Comparison of ENCODE assay signal across 15 mouse cellular contexts in genomic region chr7:24608561-24608960, GRCm38 (mm10). TPM values are rescaled to one million over a fixed set of nuclear protein-coding genes. Genes with fewer than 3 reads are reported as not detected.
DNase-seq lines count a peak whose midpoint lies in the region; ATAC-seq and TF ChIP-seq lines count a peak whose summit lies in the region.
"Had no signal": no experiment of that assay in that cellular context is flagged by ENCODE, and none has a peak within 500 bp of the region (broad histone marks: within the 10 kb centered on the region; RNA-seq: fewer than 3 reads in every experiment).

No protein-coding gene starts in this region.

- H3K9ac ChIP-seq in embryonic facial prominence, embryonic 13.5 days, result no peak overlapping the region
- H3K9ac ChIP-seq: neural tube, embryonic 13.5 days had no signal

- H3K27me3 ChIP-seq in embryonic facial prominence, embryonic 13.5 days, result peaks cover 46% of the 10 kb centered on the region
- peaks cover 55% of the 10 kb centered on the region for H3K27me3 ChIP-seq in embryonic facial prominence, embryonic 10.5 days (replicated peaks; ENCODE audit: low read depth, poor library complexity, severe bottlenecking)
- no peaks in the 10 kb centered on the region for H3K27me3 ChIP-seq in myocyte (ENCODE audit: control insufficient read depth, insufficient read depth, insufficient read length)

- no peak overlapping the region for H3K27ac ChIP-seq in embryonic facial prominence, embryonic 13.5 days
- no peak overlapping the region for H3K27ac ChIP-seq in embryonic facial prominence, embryonic 10.5 days (replicated peaks)
- H3K27ac ChIP-seq: midbrain, embryonic 10.5 days; neural tube, embryonic 13.5 days; stomach, postnatal 0 days had no signal

- H3K9me3 ChIP-seq in embryonic facial prominence, embryonic 13.5 days, result no peaks in the 10 kb centered on the region
- no peaks in the 10 kb centered on the region for H3K9me3 ChIP-seq in embryonic facial prominence, embryonic 10.5 days
- H3K9me3 ChIP-seq: neural tube, embryonic 13.5 days had no signal

- no peak for ATAC-seq in embryonic facial prominence, embryonic 13.5 days (ENCODE audit: insufficient number of reproducible peaks, insufficient read depth, low FRiP score, low TSS enrichment, low read depth)

- peaks cover 17% of the 10 kb centered on the region; the same call in 1 of the 2 replicates for H3K36me3 ChIP-seq in embryonic facial prominence, embryonic 13.5 days
- no peaks in the 10 kb centered on the region for H3K36me3 ChIP-seq in embryonic facial prominence, embryonic 10.5 days (replicated peaks)
- H3K36me3 ChIP-seq in myocyte (ENCODE audit: control insufficient read depth, insufficient read depth), result no peaks in the 10 kb centered on the region
- H3K36me3 ChIP-seq: neural tube, embryonic 13.5 days had no signal

- H3K4me3 ChIP-seq in embryonic facial prominence, embryonic 13.5 days, result no peak overlapping the region
- no peak overlapping the region for H3K4me3 ChIP-seq in embryonic facial prominence, embryonic 10.5 days
- peak overlapping the region; percentile 6 for H3K4me3 ChIP-seq in myocyte
- H3K4me3 ChIP-seq: midbrain, embryonic 10.5 days; neural tube, embryonic 13.5 days had no signal

- peaks cover 24% of the 10 kb centered on the region for H3K4me1 ChIP-seq in embryonic facial prominence, embryonic 13.5 days
- peaks cover 26% of the 10 kb centered on the region for H3K4me1 ChIP-seq in embryonic facial prominence, embryonic 10.5 days

- H3K79me2 ChIP-seq in myocyte (ENCODE audit: control insufficient read depth, insufficient read depth), result no peaks in the 10 kb centered on the region

- H3ac ChIP-seq in myocyte (ENCODE audit: control insufficient read depth, insufficient read length), result no peak overlapping the region

- no peak for DNase-seq in embryonic facial prominence, embryonic 10.5 days (ENCODE audit: low spot score)
- peak; percentile 43 to 50 for DNase-seq in spleen, postnatal 36 days (ENCODE audit: low spot score in 2 of 2)
- DNase-seq in spleen, adult 18-20 months, result no peak
- no peak for DNase-seq in lung, postnatal 4 days
- no peak for DNase-seq in gastrocnemius, postnatal 25 days
- DNase-seq in ovary, adult 18-20 months (ENCODE audit: low spot score), result no peak

- H3K4me2 ChIP-seq in embryonic facial prominence, embryonic 13.5 days, result peak overlapping the region; percentile 14; the same call in 1 of the 2 replicates
- H3K4me2 ChIP-seq in myocyte (ENCODE audit: low read depth), result peak overlapping the region; percentile 42
- H3K4me2 ChIP-seq: neural tube, embryonic 13.5 days had no signal

- WGBS in embryonic facial prominence, embryonic 13.5 days, result 67% methylated on average over 8 of the region's 8 CpGs
- WGBS in embryonic facial prominence, embryonic 10.5 days, result 67% methylated on average over 8 of the region's 8 CpGs

- no peak for TF ChIP-seq POLR2A in myocyte (IDR thresholded peaks at IDR 0.05; ENCODE audit: insufficient read length, low read depth)

TF ChIP-seq in myocyte, 11 proteins besides CTCF, POLR2A, EP300 and RAD21:
- no peak for TF ChIP-seq SRF (IDR thresholded peaks at IDR 0.05; ENCODE audit: control insufficient read depth, insufficient read length, low read depth)
- peak in 2 of 3 experiments; percentile 76 to 82 for TF ChIP-seq MYOD1 (IDR thresholded peaks at IDR 0.05; ENCODE audit: control insufficient read depth in 1 of 3, insufficient read length in 2 of 3, low read depth in 2 of 3)
- TF ChIP-seq MYOG (IDR thresholded peaks at IDR 0.05; ENCODE audit: control insufficient read depth in 1 of 3, insufficient read depth in 1 of 3, insufficient read length in 2 of 3, low read depth in 2 of 3), result peak in 1 of 3 experiments; percentile 14

RNA-seq across cellular contexts. Expression of gene Phldb3, which starts 2.0 kb away (rescaled TPM):
- 0.37 and 0.65 TPM in 2 replicates for polyA plus RNA-seq in embryonic facial prominence, embryonic 13.5 days (2015; fragmentation: Nextera tagmentation; extraction: Ambion mirVana)
- 0.10 TPM in 1 of 2 replicates, not detected in the other for polyA plus RNA-seq in embryonic facial prominence, embryonic 10.5 days (2016; fragmentation: Nextera tagmentation; extraction: Ambion mirVana)
- polyA plus RNA-seq in myocyte (2012; fragmentation: generic; extraction: Trizol), result 11.5 TPM
- total RNA-seq in gastrocnemius, postnatal 25 days (2021), result under 1 TPM; 0.59 to 0.70 TPM
- polyA plus RNA-seq: heart, embryonic 14.5 days; hindbrain, embryonic 16.5 days; midbrain, embryonic 10.5 days; neural tube, embryonic 13.5 days had no signal

RNA-seq across cellular contexts. Expression of gene Zfp575, which starts 21.1 kb away (rescaled TPM):
- 7.0 and 7.3 TPM in 2 replicates for polyA plus RNA-seq in embryonic facial prominence, embryonic 13.5 days (2015; fragmentation: Nextera tagmentation; extraction: Ambion mirVana)
- polyA plus RNA-seq in embryonic facial prominence, embryonic 10.5 days (2016; fragmentation: Nextera tagmentation; extraction: Ambion mirVana), result 2.0 and 2.1 TPM in 2 replicates
- 0.12 TPM for polyA plus RNA-seq in myocyte (2012; fragmentation: generic; extraction: Trizol)
- total RNA-seq in gastrocnemius, postnatal 25 days (2021), result under 1 TPM in 1 of 2 experiments, not detected in 1; 0.13 TPM

RNA-seq across cellular contexts. Expression of gene Ethe1, which starts 21.2 kb away (rescaled TPM):
- polyA plus RNA-seq in embryonic facial prominence, embryonic 13.5 days (2015; fragmentation: Nextera tagmentation; extraction: Ambion mirVana), result 24.0 and 26.0 TPM in 2 replicates
- 26.3 and 27.3 TPM in 2 replicates for polyA plus RNA-seq in embryonic facial prominence, embryonic 10.5 days (2016; fragmentation: Nextera tagmentation; extraction: Ambion mirVana)
- polyA plus RNA-seq in myocyte (2012; fragmentation: generic; extraction: Trizol), result 34.7 TPM
- total RNA-seq in gastrocnemius, postnatal 25 days (2021), result 10 to 100 TPM; 21.6 to 25.9 TPM

RNA-seq across cellular contexts. Expression of gene Lypd3, which starts 27.8 kb away (rescaled TPM):
- 13.7 and 16.0 TPM in 2 replicates for polyA plus RNA-seq in embryonic facial prominence, embryonic 13.5 days (2015; fragmentation: Nextera tagmentation; extraction: Ambion mirVana)
- 1.1 and 1.5 TPM in 2 replicates for polyA plus RNA-seq in embryonic facial prominence, embryonic 10.5 days (2016; fragmentation: Nextera tagmentation; extraction: Ambion mirVana)
- polyA plus RNA-seq in myocyte (2012; fragmentation: generic; extraction: Trizol), result not detected
- total RNA-seq in gastrocnemius, postnatal 25 days (2021), result not detected
- total RNA-seq: MEL had no signal
- polyA plus RNA-seq: frontal cortex, adult 2 months; heart, embryonic 14.5 days had no signal

Comparison
In these comparisons a context has a peak if more than half of its experiments do, and no peak if none do; other contexts are left out.
1. DNase-seq: peak in spleen, postnatal 36 days (2 of 2); none in embryonic facial prominence, embryonic 10.5 days (single experiment), spleen, adult 18-20 months (0 of 2), lung, postnatal 4 days (0 of 2), gastrocnemius, postnatal 25 days (single experiment) and ovary, adult 18-20 months (single experiment).